Mouse (Mus musculus): ENCODE measurements around the gene Vps51.

Vps51 gene

GRCm38 (mm10) chr19:6079983-6080480 is 3.0 kb upstream of the Vps51 start, which contains the start of gene Tmem262:
Gene Tmem262 (plus strand): TSS chr19:6080033.
- DNase-seq (ENCODE audit: low spot score in 2 of 2) = no peak

GRCm38 (mm10) chr19:6073889-6074288 is 3.1 kb downstream of the Vps51 start:
- DNase-seq (ENCODE audit: low spot score in 2 of 2) = no peak

DNA sequence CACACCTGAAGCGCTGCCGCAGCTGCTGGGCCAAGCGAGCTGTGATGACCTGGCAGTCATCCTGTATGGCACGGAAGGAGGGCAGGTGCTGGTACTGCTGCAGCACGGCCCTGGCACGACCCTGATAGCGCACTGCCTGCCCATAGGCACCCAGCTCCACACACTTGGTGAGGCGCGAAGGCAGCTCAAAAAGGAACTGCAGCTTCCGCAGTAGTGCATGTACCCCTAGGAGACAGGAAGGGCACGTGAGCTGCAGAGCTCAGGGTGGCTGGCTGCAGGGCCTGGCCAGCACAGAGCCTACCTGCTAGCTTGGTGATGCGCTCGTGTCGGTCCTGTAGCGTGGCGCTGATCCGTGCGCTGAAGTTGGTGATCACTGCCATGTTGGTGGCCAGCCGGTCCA is 5.8 kb downstream of the Vps51 start:
- DNase-seq (ENCODE audit: low spot score in 2 of 2) = no peak

- DNase-seq (ENCODE audit: low spot score in 2 of 2) = no peak
Measured at GRCm38 (mm10) chr19:6070571-6071250, 6.3 kb downstream of the Vps51 start.

GRCm38 (mm10) chr19:6069851-6070250 is 7.2 kb downstream of the Vps51 start:
- DNase-seq (ENCODE audit: low spot score in 2 of 2) = no peak

- DNase-seq (ENCODE audit: low spot score in 2 of 2) = no peak
Measured at GRCm38 (mm10) chr19:6068951-6069350, 8.1 kb downstream of the Vps51 start.

GRCm38 (mm10) chr19:6067724-6068415 is 9.2 kb downstream of the Vps51 start, which contains the start of gene Tm7sf2:
Gene Tm7sf2 (minus strand): TSS chr19:6068373.
- DNase-seq (ENCODE audit: low spot score in 2 of 2) = peak; percentile 81 to 92

DNA sequence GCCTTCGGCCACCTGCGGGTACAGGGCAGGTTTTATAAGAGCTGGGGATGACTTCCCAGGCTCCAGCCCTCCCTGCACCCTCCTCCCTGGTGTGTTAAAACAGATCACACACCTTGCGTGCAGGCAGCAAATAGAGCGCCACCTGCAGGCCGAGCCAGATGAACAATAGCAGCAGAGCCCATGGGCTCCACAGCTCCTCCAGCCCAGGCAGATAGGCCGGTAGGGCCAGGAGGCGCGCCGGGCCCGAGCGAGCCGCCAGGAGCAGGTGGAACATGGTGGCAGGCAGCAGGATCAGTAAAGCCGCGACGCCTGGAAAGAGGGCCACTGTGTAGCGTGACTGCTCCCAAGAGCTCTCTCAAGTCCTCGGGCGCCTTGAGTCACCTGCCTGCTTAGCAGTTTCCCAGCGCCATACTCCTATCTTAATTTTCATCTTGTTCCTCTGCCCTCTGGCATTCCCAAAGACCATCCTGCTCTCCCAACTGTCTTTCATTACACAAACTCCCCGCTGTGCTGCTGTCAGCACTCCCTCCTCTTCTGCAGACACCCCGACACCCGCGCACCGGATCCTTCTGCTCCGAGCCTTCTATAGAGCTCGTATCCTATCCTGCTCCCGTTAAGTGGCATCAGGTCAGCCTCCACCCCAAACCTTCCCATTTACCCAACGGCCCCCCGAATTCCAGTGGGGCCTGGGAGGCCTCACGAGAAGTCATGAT is 9.9 kb downstream of the Vps51 start:
- peak in 1 of 2 experiments; percentile 76 for DNase-seq (ENCODE audit: low spot score in 2 of 2)

GRCm38 (mm10) chr19:6066571-6066970 is 10.5 kb downstream of the Vps51 start:
- DNase-seq (ENCODE audit: low spot score in 2 of 2) = no peak

DNA sequence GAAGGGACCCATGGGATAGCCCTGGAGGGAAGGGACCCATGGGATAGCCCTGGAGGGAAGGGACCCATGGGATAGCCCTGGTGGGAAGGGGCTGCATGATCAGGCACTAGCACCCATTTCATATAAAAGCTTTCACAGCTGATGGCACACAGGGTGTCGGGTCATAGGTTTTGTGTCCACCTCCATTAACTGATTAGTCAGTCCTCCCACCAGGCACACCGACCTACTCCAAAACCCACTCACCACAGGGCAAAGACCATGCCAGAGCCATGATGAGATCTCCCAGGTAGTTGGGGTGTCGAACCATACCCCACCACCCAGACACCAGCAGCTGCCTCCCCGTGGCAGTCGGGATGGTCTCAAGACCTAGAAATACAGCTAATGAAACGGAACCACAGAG is 13.9 kb downstream of the Vps51 start:
- no peak for DNase-seq (ENCODE audit: low spot score in 2 of 2)

DNA sequence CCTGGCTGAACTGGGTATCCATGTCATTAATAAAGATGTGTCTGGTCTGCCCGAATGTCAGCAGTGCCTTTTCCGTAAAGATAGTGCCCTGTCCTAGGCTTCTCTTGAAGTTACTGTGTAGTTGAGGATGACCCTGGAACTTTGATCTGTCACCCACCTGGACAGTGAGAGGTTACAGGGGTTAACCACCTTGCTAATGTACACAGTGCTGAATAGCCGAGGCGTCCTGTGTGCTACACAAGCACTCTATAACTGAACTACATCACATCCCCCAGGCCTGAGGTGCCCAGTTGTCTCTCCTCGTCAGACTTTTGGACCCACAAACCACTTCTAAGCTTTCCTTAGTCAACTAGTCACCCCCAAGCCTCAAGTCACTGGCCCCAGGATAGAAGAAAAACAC is 14.6 kb downstream of the Vps51 start:
- DNase-seq (ENCODE audit: low spot score in 2 of 2) = no peak

DNA sequence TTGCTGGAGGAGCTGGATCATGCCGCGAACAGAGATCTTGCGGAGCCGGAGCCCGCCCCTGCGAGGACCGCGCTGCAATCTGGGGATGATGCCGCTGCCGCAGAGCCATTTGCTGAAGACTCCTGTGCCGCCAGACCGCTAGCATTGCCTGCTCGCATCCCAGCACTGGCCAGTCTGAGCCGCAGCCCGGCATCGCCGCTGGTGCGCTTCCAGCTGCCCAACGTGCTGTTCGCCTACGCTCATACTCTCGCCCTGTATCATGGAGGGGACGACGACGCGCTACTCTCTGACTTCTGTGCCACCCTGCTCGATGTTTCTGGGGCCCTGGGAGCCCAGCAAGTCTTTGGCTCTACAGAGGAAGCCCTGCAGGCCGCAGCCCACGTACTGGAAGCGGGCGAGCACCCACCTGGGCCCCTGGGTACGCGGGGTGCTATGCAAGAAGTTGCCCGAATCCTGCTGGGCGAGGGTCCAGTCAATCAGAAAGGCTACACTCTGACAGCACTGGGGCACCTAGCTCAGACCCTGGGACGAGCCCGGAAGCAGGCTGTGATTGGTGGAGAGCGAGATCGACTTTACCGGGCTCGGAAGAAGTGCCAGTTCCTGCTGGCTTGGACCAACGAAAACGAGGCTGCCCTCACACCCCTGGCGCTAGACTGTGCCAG is 15.3 kb downstream of the Vps51 start:
- peak in 1 of 2 experiments; percentile 42 for DNase-seq (ENCODE audit: low spot score in 2 of 2)

DNA sequence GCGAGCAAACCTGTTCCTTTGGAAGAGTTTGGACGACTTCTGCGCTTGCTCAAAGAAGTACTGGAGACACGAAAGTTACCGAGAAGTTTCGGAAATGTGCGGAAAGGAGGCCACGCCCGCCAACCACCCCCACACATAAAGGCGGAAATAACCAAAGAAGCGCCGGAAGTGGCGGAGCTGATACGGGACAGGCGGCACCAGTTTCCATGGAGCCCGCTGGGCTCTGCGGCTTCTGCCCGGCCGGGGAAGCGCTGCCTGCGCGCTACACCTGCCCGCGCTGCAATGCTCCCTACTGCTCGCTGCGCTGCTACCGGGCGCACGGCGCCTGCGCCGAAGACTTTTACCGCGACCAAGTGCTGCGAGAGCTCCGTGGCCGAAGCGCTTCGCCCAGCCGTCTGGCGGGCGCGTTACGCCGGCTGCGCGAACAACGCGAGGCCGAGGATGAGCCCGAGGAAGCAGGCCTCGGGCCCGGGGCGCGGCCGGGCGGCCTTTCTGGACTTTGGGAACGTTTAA is 16.0 kb downstream of the Vps51 start, which contains the start of gene Znhit2:
Gene Znhit2 (plus strand): TSS at position 172 of the 513 bp plus-strand sequence.
- peak; percentile 85 to 93 for DNase-seq (ENCODE audit: low spot score in 2 of 2)

DNA sequence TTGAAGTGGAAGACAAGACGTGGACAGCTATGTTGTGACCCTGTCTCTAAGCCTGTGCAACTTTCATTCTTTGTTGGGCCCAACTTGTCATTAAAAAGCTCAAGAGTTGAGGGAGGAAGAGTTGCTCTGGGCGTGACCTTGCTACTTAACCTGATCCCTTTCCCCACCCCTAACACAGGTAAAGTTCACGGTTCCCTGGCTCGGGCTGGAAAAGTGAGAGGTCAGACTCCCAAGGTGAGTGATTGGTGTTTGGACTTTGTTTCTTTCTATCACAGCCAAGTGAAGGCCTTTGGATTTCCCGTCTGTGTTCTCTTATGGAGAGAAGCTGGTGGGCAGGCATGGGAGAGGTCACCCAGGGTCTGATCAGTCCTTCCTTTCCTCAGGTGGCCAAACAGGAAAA is 18.1 kb downstream of the Vps51 start:
- no peak for DNase-seq (ENCODE audit: low spot score in 2 of 2)

DNA sequence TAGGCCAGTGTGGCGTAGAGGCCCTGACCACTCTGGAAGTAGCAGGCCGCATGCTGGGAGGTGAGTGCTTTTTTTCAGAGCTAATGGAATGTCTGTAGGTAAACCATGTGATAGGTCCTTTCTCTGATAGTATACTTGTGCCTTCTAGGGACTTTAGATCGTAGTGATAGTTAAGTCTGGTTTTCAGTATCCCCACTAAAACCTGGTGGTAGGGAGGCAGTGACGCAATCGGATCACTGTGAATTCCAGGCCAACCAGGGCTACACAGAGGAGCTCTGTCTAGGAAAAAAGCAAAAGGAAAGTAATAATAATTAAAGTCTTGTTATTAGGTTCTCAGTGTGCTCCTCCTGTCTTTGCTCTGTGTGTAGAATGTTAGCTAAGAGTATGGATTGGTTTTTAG is 18.5 kb downstream of the Vps51 start:
- no peak for DNase-seq (ENCODE audit: low spot score in 2 of 2)

DNA sequence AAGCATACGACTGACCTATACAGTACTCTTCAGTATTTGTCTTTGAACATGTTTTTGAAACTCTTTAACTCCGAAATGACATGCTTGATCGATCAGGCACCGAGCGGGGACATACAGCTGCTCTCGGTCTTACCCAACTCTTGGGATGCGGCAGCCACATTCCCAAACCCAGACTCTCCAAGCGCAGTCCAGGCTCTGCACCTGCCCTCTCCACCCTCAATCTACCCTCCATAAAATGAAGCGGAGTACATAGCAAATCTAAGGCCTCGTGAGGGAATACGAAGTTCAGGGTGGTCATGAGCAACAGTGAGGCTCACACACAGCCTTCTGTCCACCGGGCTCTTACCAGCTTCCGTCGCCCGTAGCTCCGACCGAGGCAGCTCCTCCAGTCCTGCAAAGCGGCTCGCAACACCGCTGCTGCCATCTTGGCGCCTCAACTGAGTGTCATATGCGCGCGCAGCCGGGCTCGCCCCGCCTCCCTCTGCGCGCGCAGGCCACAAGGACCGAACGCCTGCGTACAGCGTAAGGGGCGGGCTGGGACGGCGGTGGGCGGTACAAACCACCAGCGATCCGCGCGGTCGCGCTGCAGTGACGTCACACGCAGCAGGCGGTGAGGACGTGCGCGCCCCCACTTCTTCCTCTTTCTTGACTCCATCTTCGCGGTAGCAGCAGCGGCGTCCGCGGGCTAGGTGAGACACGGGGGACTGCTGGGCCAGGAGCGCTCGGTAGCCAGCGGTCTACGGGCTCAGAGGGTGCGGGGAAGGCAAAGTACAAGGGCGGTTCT is 19.5 kb downstream of the Vps51 start, which contains the start of the genes Mrpl49 and Fau:
Gene Mrpl49 (minus strand): TSS at position 473 of the 784 bp plus-strand sequence.
Gene Fau (plus strand): TSS at position 532 of the 784 bp plus-strand sequence.
- peak; percentile 97 for DNase-seq (ENCODE audit: low spot score in 2 of 2)

- no peak for DNase-seq (ENCODE audit: low spot score in 2 of 2)
Measured at GRCm38 (mm10) chr19:6056696-6057095, 20.3 kb downstream of the Vps51 start.

- no peak for DNase-seq (ENCODE audit: low spot score in 2 of 2)
Measured at GRCm38 (mm10) chr19:6054296-6054695, 22.7 kb downstream of the Vps51 start.

- no peak for DNase-seq (ENCODE audit: low spot score in 2 of 2)
Measured at GRCm38 (mm10) chr19:6052516-6052915, 24.5 kb downstream of the Vps51 start.

GRCm38 (mm10) chr19:6048681-6049410 is 28.2 kb downstream of the Vps51 start:
- DNase-seq (ENCODE audit: low spot score in 2 of 2) = no peak

All from urinary bladder, adult 18-20 months (tissue).